Mouse (Mus musculus): Measurements from ENCODE around the gene Sytl1. TPM values are rescaled to one million over a fixed set of nuclear protein-coding genes. Genes with fewer than 3 reads are reported as not detected.
A peak's percentile ranks its signal among the peaks of the same experiment; 100 is the strongest.

The Sytl1 gene
- polyA plus RNA-seq, 1 experiment from 2014 or later, result 0.56 TPM

DNA sequence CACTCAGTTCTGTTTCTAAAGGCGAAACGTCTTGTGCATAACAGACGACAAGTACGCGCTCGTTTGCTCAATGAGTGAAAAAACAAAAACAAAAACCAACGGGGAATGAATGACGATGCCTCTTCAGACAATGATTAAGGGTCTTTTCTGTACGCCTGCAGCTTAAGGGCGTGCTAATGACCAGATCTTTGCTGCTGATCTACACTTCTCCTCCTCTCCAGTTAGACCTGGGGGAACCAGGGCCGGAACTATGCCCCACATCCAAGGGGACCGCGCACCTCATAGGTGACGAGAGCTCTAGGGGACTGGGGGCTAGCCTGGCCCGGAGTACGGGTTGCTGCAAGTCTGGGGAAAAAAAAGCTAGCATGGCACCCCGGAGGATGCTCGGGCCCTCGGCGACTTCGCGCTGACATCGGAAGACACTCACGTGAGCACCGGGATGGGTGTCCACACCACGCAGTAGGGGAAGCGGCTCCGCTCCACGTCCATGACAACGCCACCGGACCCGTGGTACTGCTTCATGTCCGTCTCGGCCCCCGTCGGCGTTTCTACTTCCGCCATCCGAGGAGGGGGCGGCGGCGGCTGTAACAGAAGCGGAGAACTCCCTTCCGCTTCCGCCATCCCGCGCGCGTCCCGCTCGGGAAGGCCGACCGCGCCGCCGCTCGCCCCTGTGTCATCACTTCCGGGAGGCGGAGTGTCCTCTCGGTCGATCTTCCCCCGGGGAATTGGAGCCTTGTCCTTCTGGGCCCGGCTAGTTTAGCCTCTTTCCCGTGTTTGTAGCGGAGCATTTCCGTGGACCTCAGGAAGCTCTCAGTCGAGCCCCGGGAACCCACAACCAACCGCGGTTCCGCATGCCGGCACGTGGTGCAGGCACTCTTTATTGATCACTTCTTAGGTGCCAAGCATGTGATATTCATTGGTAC, 14.5 kb upstream of the Sytl1 start, which contains the start of gene Tmem222:
TSS of gene Tmem222 (minus strand) at position 689 of the 923 bp plus-strand sequence.
- Histone ChIP-seq H3K9me3 (no peaks in the 10 kb centered on the region), H3K4me3 (peak within 1 kb of the TSS; percentile 84), H3K9ac (peak within 1 kb of the TSS; percentile 88), H3K4me2 (peak within 1 kb of the TSS; percentile 72), H3K4me1 (peaks cover 27% of the 10 kb centered on the region), H3K27me3 (replicated peaks) (no peaks in the 10 kb centered on the region), H3K27ac (peak within 1 kb of the TSS; percentile 90), H3K36me3 (replicated peaks) (no peaks in the 10 kb centered on the region)
- under 1% methylated on average over 73 of the region's 73 CpGs for whole genome bisulfite sequencing
- ATAC-seq (replicated peaks), result peak; percentile 93

DNA sequence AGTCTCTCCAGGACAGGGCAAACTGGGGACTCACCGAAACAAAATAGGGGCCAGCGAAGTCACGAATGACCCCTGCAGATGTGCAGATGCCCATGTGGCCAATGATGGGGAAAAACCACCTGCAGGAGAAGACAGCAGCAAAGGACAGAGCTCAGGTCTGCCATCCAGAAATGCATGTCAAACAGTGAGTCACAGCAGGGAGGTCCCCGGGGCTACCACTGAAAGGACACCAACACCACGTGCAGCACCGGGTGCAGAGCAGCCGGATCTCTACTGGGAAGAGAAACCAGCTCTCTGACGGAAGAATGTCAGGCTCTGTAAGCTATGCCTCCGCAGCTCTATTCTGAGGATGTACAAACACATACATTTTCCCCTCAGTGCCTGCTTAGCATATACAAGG, 8.0 kb upstream of the Sytl1 start:
- Histone ChIP-seq H3K27me3 (replicated peaks) (no peaks in the 10 kb centered on the region), H3K9me3 (no peaks in the 10 kb centered on the region), H3K9ac (no peak overlapping the region), H3K4me3 (no peak overlapping the region), H3K4me2 (no peak overlapping the region), H3K36me3 (replicated peaks) (peaks cover 23% of the 10 kb centered on the region), H3K4me1 (peaks cover 11% of the 10 kb centered on the region), H3K27ac (no peak overlapping the region)
- no peak for ATAC-seq (replicated peaks)
- 84% methylated on average over 9 of the region's 9 CpGs for WGBS

DNA sequence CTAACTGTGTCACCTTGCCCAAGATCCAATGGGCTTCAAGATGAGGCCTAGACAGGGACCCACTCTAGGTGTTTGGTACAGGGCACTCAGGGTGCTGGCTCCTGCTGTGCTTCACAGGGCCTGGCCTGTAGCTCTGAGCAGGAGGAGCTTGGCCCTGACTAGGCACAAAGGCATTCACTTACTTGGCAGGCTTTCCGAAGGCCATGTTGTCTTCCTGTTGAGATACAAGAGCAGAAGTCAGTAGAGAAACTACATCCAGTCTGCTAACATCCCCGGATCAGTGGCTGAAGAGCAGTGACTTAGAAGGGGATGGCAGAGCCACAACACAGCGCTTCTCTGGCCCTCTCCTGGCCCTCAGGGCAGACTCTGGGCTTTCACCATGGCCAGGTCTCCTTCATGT, 6.7 kb upstream of the Sytl1 start:
- peaks cover 36% of the 10 kb centered on the region for H3K36me3 ChIP-seq (replicated peaks)
- ATAC-seq (replicated peaks), result no peak

DNA sequence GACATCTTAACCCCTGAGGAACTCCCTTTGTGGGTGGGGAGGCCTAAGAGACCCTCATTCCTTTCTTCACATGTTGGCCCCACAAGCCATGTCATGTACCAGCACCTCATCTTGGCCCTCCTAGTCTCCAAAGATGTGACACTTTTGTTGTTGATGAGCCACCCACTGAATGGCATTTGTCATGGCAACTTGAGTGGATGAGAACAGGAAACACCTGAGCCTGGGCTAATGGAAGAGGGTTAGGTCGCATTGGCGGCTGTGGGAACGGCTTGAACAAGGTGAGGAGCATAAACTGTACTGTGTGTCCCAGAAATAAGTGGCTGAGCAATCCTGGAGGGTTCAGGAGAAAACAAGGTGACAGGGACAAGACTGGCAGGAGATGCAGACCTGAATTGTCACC, 6.0 kb upstream of the Sytl1 start:
- no peak overlapping the region for H3K9ac ChIP-seq
- WGBS, result 89% methylated on average over 3 of the region's 3 CpGs
- no peaks in the 10 kb centered on the region for H3K9me3 ChIP-seq
- peaks cover 40% of the 10 kb centered on the region for H3K36me3 ChIP-seq (replicated peaks)
- H3K27me3 ChIP-seq (replicated peaks), result no peaks in the 10 kb centered on the region
- no peak overlapping the region for H3K4me3 ChIP-seq
- no peak overlapping the region for H3K27ac ChIP-seq
- ATAC-seq (replicated peaks), result no peak
- H3K4me2 ChIP-seq, result no peak overlapping the region
- no peaks in the 10 kb centered on the region for H3K4me1 ChIP-seq

More for the DNA sequence above, 6.7 kb upstream of the Sytl1 start:
- H3K9me3 ChIP-seq, result no peaks in the 10 kb centered on the region
- H3K27me3 ChIP-seq (replicated peaks), result no peaks in the 10 kb centered on the region
- no peak overlapping the region for H3K27ac ChIP-seq
- WGBS, result 95% methylated on average over 3 of the region's 3 CpGs
- H3K9ac ChIP-seq, result no peak overlapping the region
- H3K4me2 ChIP-seq, result no peak overlapping the region
- H3K4me1 ChIP-seq, result no peaks in the 10 kb centered on the region
- H3K4me3 ChIP-seq, result no peak overlapping the region

DNA sequence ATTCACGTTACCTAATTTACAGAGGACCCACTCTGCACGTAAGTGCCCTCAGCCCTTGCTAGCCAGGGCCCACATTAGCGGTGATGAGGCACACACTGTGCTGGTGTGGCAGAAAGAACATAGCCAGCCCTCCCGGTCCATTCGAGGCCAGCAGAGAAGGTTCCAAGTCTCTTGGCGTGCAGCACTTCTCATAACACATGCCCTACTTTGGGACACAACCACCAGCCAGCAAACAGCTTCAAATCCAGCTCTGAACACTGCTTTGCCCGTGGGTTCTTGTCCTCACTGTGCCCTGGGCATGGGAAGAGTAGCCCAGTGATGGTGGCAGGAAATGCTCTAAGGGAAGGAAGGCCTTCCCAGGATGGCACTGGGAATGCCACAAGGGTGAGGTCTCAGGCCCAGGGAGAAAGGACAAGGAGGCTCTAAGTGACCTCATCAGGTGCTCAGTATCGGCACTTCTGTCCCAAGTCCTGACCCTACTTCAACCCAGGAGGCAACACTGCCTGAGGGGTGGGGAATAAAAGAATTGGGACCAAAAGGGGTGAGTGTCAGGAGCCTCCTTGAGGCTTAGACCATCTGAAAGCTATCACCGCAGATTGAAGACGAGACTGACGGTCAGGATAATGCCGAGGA, 3.5 kb upstream of the Sytl1 start:
- Histone ChIP-seq H3K9ac (no peak overlapping the region), H3K4me3 (no peak overlapping the region), H3K27ac (no peak overlapping the region), H3K9me3 (no peaks in the 10 kb centered on the region), H3K4me2 (no peak overlapping the region), H3K4me1 (no peaks in the 10 kb centered on the region), H3K27me3 (replicated peaks) (no peaks in the 10 kb centered on the region), H3K36me3 (replicated peaks) (peaks cover 40% of the 10 kb centered on the region)
- ATAC-seq (replicated peaks), result no peak
- 94% methylated on average over 12 of the region's 12 CpGs for WGBS

DNA sequence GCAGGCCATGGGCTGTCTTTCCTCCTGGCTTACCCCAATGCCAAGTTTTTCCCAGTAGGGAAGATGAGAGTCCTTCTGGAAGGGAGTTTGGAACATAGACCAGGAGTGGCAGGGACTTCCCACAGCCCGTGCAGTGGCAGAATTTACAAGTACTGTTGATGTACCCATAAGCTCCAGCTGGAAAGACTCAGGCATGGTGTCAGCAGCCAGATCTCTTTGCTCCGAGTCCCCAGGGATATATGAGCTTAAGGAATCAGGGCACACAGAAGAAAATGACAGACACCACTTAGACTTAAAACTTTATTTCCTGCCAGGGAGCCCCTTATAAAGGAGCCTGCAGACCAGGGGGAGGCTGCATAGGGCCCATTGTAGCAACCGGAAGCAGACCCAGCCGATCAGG, 2.8 kb upstream of the Sytl1 start:
- no peak overlapping the region for H3K9ac ChIP-seq
- ATAC-seq (replicated peaks), result no peak
- H3K27ac ChIP-seq, result no peak overlapping the region
- no peaks in the 10 kb centered on the region for H3K9me3 ChIP-seq
- 93% methylated on average over 4 of the region's 4 CpGs for WGBS
- H3K4me3 ChIP-seq, result no peak overlapping the region
- H3K4me2 ChIP-seq, result no peak overlapping the region
- H3K27me3 ChIP-seq (replicated peaks), result no peaks in the 10 kb centered on the region
- H3K36me3 ChIP-seq (replicated peaks), result peaks cover 40% of the 10 kb centered on the region
- no peaks in the 10 kb centered on the region for H3K4me1 ChIP-seq

DNA sequence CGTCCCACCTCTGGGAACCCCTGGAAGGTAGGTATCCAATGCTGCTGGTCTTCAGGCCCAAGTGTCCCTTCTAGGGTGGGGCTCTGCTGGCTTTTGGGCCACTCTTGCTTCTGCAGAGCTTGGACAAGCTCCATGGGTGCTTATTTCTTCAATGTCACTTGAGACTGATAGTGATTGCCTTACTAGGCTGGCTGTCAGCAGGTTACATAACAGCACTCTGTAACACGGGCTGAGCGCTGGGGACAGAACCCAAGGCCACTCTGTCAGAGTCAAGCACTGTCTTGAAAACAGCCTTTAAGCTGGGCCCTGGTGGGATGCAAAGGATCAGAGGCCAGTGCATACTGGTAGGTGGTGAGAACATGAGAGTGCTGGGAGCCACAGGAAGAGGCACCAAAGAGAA, 2.4 kb upstream of the Sytl1 start:
- Histone ChIP-seq H3K9ac (no peak overlapping the region), H3K4me2 (no peak overlapping the region), H3K4me3 (no peak overlapping the region), H3K27ac (no peak overlapping the region), H3K4me1 (no peaks in the 10 kb centered on the region), H3K27me3 (replicated peaks) (no peaks in the 10 kb centered on the region), H3K36me3 (replicated peaks) (peaks cover 40% of the 10 kb centered on the region), H3K9me3 (no peaks in the 10 kb centered on the region)
- no peak for ATAC-seq (replicated peaks)
- 96% methylated on average over 3 of the region's 3 CpGs for WGBS

DNA sequence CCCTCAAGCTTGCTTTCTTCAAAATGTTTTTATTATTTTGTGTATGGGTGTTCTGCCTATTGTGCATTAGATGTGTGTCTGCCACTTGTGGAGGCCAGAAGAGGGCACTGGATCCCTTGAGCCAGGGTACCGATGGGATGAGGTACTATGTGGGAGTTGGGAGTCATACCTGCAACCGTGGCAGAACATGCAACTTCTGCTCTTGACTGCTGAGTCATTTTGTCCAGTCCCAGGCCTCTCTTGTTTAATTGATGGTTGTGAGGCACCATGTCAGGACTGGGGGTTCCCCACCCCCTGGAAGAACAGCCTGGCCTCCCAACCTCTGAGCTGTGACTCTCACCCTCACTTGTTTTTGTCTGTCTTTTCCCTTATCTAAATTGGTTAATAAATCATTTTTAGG, 1.6 kb upstream of the Sytl1 start:
- H3K9me3 ChIP-seq, result no peaks in the 10 kb centered on the region
- H3K36me3 ChIP-seq (replicated peaks), result peaks cover 38% of the 10 kb centered on the region
- 94% methylated on average over 2 of the region's 2 CpGs for WGBS
- ATAC-seq (replicated peaks), result no peak
- H3K4me1 ChIP-seq, result no peaks in the 10 kb centered on the region
- no peaks in the 10 kb centered on the region for H3K27me3 ChIP-seq (replicated peaks)
- no peak overlapping the region for H3K27ac ChIP-seq
- no peak overlapping the region for H3K4me3 ChIP-seq
- H3K9ac ChIP-seq, result no peak overlapping the region
- H3K4me2 ChIP-seq, result no peak overlapping the region

DNA sequence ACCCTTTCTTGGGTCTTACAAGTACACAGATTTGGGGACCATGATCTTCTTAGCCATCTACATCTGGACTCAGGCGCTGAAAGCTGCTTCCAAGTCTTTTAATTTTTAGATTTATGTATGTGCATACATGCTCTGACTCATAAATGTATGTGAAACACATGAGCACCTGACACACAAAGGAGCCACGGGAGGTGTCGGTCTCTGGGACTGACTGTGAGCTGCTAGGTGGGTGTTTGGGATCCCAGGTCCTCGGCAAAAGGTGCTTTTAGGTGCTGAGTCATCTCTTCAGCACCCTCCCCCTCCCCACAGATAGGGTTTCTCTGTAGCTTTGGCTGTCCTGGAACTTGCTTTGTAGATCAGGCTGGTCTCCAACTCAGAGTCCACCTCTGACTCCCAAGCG, 843 bp upstream of the Sytl1 start:
- H3K4me3 ChIP-seq, result no peak overlapping the region
- no peak overlapping the region for H3K27ac ChIP-seq
- no peaks in the 10 kb centered on the region for H3K27me3 ChIP-seq (replicated peaks)
- peaks cover 30% of the 10 kb centered on the region for H3K36me3 ChIP-seq (replicated peaks)
- ATAC-seq (replicated peaks), result no peak
- H3K4me2 ChIP-seq, result no peak overlapping the region
- no peaks in the 10 kb centered on the region for H3K4me1 ChIP-seq
- 92% methylated on average over 5 of the region's 5 CpGs for WGBS
- no peak overlapping the region for H3K9ac ChIP-seq
- H3K9me3 ChIP-seq, result no peaks in the 10 kb centered on the region

DNA sequence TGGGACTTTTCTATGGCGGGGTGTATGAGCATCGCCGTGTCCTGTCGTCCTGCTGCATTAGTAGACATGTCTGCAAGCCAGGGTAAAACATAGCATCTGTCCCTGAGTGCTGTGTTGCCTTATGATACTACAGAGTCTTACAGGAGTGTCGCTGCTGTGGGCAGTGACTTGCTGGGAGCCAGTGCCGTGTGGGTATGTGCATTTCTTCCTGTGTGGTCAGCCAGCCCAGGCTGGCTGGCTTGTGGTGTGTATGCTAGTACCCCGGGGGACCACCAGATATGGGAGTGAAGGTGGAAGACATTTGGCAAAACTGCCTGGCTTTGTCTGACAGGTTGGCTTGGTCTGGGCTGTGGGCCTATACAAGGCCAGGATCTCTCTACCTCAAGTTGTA, 543 bp downstream of the Sytl1 start:
- H3K27ac ChIP-seq, result no peak overlapping the region
- H3K4me2 ChIP-seq, result no peak overlapping the region
- no peak overlapping the region for H3K4me3 ChIP-seq
- no peak overlapping the region for H3K9ac ChIP-seq
- H3K36me3 ChIP-seq (replicated peaks), result peaks cover 21% of the 10 kb centered on the region
- no peaks in the 10 kb centered on the region for H3K9me3 ChIP-seq
- H3K4me1 ChIP-seq, result no peaks in the 10 kb centered on the region
- ATAC-seq (replicated peaks), result no peak
- H3K27me3 ChIP-seq (replicated peaks), result 0 out of 2 replicates have a peak, but pooled peaks cover 2% of the 10 kb centered on the region
- 73% methylated on average over 7 of the region's 7 CpGs for WGBS

DNA sequence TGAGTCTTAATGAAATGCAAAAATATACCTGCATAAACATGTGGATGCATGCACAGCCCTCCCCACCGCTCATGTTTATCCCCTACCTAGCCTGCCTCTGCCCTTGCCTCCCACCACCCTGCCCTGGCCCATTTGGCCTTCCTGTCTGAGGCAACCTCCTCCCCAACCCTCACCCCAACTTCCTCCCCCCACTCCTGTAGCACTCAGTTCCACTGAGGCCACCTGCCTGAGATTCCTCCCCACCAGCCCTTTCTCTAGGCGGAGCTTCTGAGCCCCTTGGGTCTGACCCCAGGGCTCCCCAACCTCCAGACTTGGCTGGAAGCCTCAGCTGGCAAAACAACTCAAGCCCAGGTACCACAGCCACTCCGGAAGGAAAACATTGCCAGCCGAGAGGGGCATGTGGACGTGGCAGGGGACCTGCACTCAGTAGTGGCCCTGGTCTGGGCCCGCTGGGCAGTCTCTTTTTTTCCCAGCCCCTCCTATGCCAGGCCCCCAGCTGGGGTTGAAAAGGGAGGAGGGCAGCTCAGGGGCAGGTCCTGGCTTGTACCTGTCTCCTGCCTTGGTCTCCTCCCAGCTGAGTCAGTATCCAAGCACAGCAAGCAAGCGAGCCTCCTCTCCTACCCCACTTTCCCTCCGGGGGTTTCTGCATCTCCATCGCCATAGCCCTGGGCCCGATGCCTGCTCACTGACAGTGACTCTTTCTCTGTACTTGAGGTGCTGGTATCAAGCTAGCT, 1.1 kb downstream of the Sytl1 start:
- WGBS, result 46% methylated on average over 10 of the region's 10 CpGs
- Histone ChIP-seq H3K4me2 (no peak overlapping the region), H3K36me3 (replicated peaks) (peaks cover 21% of the 10 kb centered on the region), H3K9ac (no peak overlapping the region), H3K4me1 (no peaks in the 10 kb centered on the region), H3K27ac (no peak overlapping the region), H3K27me3 (replicated peaks) (peaks cover 8% of the 10 kb centered on the region; the same call in 1 of the 2 replicates), H3K4me3 (no peak overlapping the region), H3K9me3 (no peaks in the 10 kb centered on the region)
- ATAC-seq (replicated peaks), result no peak

DNA sequence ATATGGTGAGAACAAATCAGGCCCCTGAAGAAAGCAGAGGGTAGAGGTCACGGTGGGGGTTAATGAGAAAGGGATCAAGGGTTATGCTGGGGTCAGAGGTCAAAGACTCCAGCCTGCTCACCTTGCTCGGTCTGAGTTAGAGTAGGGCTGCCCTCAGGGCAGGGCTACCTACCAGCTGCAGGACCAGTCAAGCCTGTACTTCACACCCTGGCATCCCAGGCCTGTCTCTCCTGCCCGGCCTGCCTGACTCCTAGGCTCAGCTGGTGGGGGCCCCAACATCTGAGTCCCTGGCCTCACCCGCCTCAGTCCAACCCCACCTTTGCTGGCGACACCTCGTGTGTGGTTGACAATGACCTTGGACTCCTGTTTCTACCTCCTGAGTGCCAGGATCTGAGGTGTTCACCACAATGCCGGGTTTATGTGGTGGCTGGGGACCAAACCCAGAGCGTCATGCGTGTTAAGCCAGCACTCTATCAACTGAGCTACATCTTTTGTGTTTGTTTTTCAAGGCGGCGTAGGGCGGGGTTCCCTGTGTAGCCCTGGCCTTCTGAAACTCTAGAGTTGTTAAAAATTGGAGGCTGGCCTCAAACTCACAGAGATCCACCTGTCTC, 5.0 kb downstream of the Sytl1 start:
- H3K4me3 ChIP-seq, result no peak overlapping the region
- no peaks in the 10 kb centered on the region for H3K4me1 ChIP-seq
- no peaks in the 10 kb centered on the region for H3K9me3 ChIP-seq
- no peaks in the 10 kb centered on the region for H3K36me3 ChIP-seq (replicated peaks)
- no peak overlapping the region for H3K9ac ChIP-seq
- ATAC-seq (replicated peaks), result no peak
- no peak overlapping the region for H3K27ac ChIP-seq
- H3K27me3 ChIP-seq (replicated peaks), result peaks cover 23% of the 10 kb centered on the region
- H3K4me2 ChIP-seq, result no peak overlapping the region
- WGBS, result 77% methylated on average over 12 of the region's 12 CpGs

Data from midbrain, embryonic 15.5 days (tissue).